Mouse (Mus musculus) forebrain, embryonic 10.5 days (tissue): ENCODE data around the gene Gm3476. TPM values are rescaled to one million over a fixed set of nuclear protein-coding genes. Genes with fewer than 3 reads are reported as not detected.
A peak's percentile ranks its signal among the peaks of the same experiment; 100 is the strongest.
"Not testable (repeated sequence)": the region's sequence is repeated elsewhere in the genome, so short reads cannot be mapped to it uniquely, and the experiment has no call there.

ENCODE experiments used
- DNase-seq: peaks from one replicate; pipeline ENCODE4 v3.0.0-alpha.2; 2017; ENCODE audit warnings: low spot score; ENCODE audit errors: extremely low spot score
- H3K27ac ChIP-seq: fragments of 300-500 bp; sonication (generic); 2 replicates; pipeline ENCODE4 v1.5.1; 2016; ENCODE audit warnings: mild to moderate bottlenecking
- H3K27me3 ChIP-seq: fragments of 300-500 bp; sonication (generic); 2 replicates; pipeline ENCODE4 v1.6.1; 2016; ENCODE audit warnings: mild to moderate bottlenecking; ENCODE audit not compliant: poor library complexity, severe bottlenecking
- H3K36me3 ChIP-seq: fragments of 300-500 bp; sonication (generic); replicated peaks from 2 replicates; pipeline ENCODE4 v1.6.1; 2016; ENCODE audit warnings: mild to moderate bottlenecking, moderate library complexity
- H3K4me1 ChIP-seq: fragments of 300-500 bp; sonication (generic); 2 replicates; pipeline ENCODE4 v1.6.1; 2016
- H3K4me3 ChIP-seq: fragments of 300-500 bp; sonication (generic); 2 replicates; pipeline ENCODE4 v1.5.1; 2016; ENCODE audit warnings: mild to moderate bottlenecking, moderate library complexity
- H3K9me3 ChIP-seq: fragments of 300-500 bp; sonication (generic); 2 replicates; pipeline ENCODE4 v1.6.1; 2016; ENCODE audit warnings: mild to moderate bottlenecking, moderate library complexity
- WGBS: fragments of 180-500 bp; shearing (Covaris S2); methylation state at CpG from one replicate; pipeline ENCODE4 v1.1.7; 2016; 5-methylcytosine and 5-hydroxymethylcytosine counted together
- polyA plus RNA-seq: library from polyadenylated mRNA; unstranded; fragments of >200 nt; fragmentation: Nextera tagmentation; extraction: Ambion mirVana; gene quantifications from 2 replicates; pipeline ENCODE4 v1.2.1, GENCODE M21; 2016

Gene Gm3476
- polyA plus RNA-seq = not detected in 2 replicates

DNA sequence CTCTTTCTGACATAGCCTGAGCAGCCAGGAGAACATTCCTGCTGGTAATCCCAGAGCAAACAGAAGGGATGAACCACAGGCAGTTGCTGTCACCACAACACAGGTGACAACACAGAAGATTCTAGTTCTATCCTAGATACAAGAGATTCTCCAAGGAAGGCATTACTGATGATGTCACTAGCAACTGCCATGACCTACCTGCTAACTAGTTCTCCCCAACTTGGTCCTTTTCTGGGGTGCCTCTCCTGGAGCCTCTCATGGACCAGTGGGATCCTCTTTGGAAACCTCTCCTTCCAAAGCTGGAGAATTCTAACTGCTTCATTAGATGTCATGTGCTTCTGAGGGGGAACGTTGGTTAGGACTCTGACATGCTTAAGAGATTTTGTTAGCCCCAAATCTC is at the start of gene Gm3476:
Gene Gm3476 (minus strand): TSS at position 101 of the 400 bp plus-strand sequence.
- not testable (repeated sequence) for H3K9me3 ChIP-seq, DNase-seq, H3K4me3 ChIP-seq, H3K27me3 ChIP-seq, H3K27ac ChIP-seq, H3K36me3 ChIP-seq, H3K4me1 ChIP-seq
- WGBS = no CpG with 5 or more reads among the region's 1 CpGs

DNA sequence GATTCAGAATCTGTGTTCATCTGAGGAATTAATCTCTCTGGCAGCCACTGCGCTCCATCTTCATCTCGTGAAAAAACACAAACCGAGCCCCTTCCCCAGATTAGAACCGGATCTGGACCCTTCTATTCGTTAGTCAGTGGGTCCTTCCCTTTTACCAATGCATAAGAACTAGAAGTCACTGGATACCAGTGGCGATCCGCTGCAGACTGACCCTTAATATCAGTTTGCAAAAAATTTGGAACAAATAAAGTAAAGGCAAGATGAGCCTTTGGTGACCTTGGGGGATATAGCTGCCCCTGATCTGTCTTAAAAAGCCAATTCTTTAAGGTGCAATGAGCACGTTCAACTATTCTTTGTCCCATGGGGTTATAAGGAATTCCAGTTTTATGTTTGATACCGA is 37.9 kb upstream of the Gm3476 start:
- H3K4me3 ChIP-seq, H3K4me1 ChIP-seq, H3K36me3 ChIP-seq, H3K27me3 ChIP-seq, H3K27ac ChIP-seq, H3K9me3 ChIP-seq, DNase-seq: not testable (repeated sequence)
- 80% methylated on average over 6 of the region's 9 CpGs for WGBS

DNA sequence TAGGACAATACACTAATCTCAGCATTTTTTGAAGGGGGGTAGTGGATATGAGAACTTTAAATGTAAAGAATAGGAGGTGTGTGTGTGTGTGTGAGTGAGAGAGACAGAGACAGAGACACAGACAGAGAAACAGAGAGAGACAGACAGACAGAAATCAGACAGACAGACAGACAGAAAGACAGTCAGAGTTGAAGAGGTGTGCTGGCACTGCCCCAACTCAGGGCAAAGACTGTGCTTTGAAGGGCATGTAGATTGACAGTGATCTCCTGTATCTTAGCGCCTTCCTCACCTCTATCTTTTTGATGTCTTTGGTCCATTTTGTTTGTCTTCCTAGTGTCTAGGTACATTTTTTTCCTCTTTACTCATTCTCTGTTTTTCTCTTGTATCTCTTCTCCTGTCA is 35.5 kb upstream of the Gm3476 start:
- H3K27me3 ChIP-seq, DNase-seq, H3K9me3 ChIP-seq, H3K27ac ChIP-seq, H3K36me3 ChIP-seq, H3K4me1 ChIP-seq, H3K4me3 ChIP-seq: not testable (repeated sequence)
- 82% methylated on average over 1 of the region's 1 CpGs for WGBS

DNA sequence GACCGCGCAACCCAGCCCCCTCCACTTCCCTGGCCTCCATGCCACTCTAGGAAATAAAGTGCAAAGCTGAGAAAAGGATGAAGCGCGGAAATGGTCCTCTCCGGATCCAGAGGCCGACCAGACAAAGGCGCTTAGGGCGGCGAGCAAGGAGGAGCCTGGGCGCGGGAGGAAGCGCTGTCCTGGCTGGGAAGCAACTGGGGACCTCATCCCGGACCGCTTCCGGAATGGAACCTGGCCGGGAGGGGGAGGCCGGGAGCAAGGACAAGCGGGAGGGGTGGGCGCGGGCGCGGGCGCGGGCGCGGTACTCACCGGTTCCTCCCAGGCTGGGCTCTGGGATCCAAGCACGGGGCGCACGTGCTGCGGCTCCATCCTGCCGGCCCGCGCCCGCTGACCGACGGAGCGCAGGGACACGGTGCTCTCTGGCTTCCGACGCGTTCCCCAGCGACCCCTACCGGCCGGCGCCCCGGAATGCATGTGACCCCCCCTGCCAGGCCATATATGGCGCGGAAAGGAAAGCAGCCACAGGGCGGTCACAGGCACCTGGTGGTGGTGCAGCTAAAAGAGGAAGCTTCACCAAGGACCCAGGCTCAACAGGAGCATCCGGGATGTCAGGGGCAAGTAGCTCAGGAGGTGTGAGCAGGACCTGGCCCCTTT is 17.2 kb downstream of the Gm3476 start, which contains the start of gene Gm3468:
Gene Gm3468 (minus strand): TSS at position 394 of the 654 bp plus-strand sequence.
- DNase-seq = peak; percentile 77
- H3K36me3 ChIP-seq, H3K4me1 ChIP-seq, H3K9me3 ChIP-seq, H3K27me3 ChIP-seq: not testable (repeated sequence)
- Histone ChIP-seq H3K4me3 (peak within 1 kb of the TSS; percentile 49), H3K27ac (peak within 1 kb of the TSS; percentile 79)
- under 1% methylated on average over 40 of the region's 51 CpGs for WGBS

DNA sequence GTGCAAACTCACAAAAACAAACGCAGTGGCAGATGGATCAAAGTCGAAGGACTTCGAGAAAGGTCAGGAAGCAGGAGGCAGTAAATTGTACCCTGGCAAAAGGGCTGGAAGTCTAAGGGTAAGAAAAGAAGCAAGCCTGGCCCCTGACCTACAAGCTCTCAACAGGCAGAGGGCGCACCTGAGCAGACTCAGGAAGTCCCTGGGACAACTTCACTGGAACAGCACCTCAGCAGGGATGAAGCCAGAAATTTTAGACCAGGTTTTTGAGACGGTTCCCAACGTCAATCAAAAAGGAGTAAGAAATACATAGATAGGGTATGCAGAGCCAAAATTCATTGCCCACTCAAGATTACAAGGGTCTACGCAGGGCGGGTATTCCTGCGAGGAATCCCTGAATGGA is 18.1 kb downstream of the Gm3476 start:
- H3K4me3 ChIP-seq = peak overlapping the region; percentile 49
- not testable (repeated sequence) for H3K27ac ChIP-seq, H3K4me1 ChIP-seq, H3K9me3 ChIP-seq, H3K36me3 ChIP-seq, DNase-seq, H3K27me3 ChIP-seq
- WGBS = 9% methylated on average over 9 of the region's 9 CpGs

DNA sequence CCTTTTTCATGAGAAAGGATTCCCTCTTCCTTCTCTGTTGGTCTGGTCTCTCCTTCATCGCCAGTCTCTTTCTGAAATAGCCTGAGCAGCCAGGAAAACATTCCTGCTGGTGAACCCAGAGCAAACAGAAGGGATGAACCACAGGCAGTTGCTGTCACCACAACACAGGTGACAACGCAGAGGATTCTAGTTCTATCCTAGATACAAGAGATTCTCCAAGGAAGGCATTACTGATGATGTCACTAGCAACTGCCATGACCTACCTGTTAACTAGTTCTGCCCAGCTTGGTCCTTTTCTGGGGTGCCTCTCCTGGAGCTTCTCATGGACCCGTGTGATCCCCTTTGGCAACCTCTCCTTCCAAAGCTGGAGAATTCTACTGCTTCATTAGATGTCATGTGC is 31.8 kb downstream of the Gm3476 start, which contains the start of gene Gm8206:
Gene Gm8206 (minus strand): TSS at position 101 of the 400 bp plus-strand sequence.
- not testable (repeated sequence) for H3K36me3 ChIP-seq, H3K4me1 ChIP-seq, H3K4me3 ChIP-seq, DNase-seq, H3K27me3 ChIP-seq, H3K9me3 ChIP-seq, H3K27ac ChIP-seq
- WGBS = 91% methylated on average over 2 of the region's 3 CpGs

DNA sequence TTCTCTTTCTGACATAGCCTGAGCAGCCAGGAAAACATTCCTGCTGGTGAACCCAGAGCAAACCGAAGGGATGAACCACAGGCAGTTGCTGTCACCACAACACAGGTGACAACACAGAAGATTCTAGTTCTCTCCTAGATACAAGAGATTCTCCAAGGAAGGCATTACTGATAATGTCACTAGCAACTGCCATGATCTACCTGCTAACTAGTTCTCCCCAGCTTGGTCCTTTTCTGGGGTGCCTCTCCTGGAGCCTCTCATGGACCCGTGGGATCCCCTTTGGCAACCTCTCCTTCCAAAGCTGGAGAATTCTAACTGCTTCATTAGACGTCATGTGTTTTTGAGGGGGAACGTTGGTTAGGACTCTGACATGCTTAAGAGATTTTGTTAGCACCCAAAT is 67.4 kb downstream of the Gm3476 start, which contains the start of gene Gm6337:
Gene Gm6337 (minus strand): TSS at position 101 of the 400 bp plus-strand sequence.
- WGBS = 87% methylated on average over 4 of the region's 4 CpGs
- not testable (repeated sequence) for H3K9me3 ChIP-seq, H3K4me3 ChIP-seq, H3K27me3 ChIP-seq, H3K36me3 ChIP-seq, H3K27ac ChIP-seq, H3K4me1 ChIP-seq, DNase-seq

Other genes with a start within 250 kb of the Gm3476 start
- gene Gm8237, start 245.4 kb downstream of the Gm3476 start, polyA plus RNA-seq = 0.09 and 0.12 TPM in 2 replicates
- gene Gm3248, start 164.1 kb downstream of the Gm3476 start, polyA plus RNA-seq = 0.26 and 0.59 TPM in 2 replicates
- gene Gm3453, start 146.7 kb downstream of the Gm3476 start, polyA plus RNA-seq = not detected in 2 replicates
- not detected in 2 replicates for gene Gm6337, start 67.5 kb downstream of the Gm3476 start, polyA plus RNA-seq
- 1.2 and 1.5 TPM in 2 replicates for gene Gm8206, start 31.9 kb downstream of the Gm3476 start, polyA plus RNA-seq
- gene Gm3468, start 17.1 kb downstream of the Gm3476 start, polyA plus RNA-seq = 2.5 and 2.9 TPM in 2 replicates
- gene Gm21560, start 93.5 kb upstream of the Gm3476 start, polyA plus RNA-seq = not detected in 2 replicates
- gene Gm3411, start 161.4 kb upstream of the Gm3476 start, polyA plus RNA-seq = 1.9 and 2.7 TPM in 2 replicates
- not detected in 2 replicates for gene Gm21103, start 179.0 kb upstream of the Gm3476 start, polyA plus RNA-seq
- gene Gm3618, start 217.9 kb upstream of the Gm3476 start, polyA plus RNA-seq = not detected in 2 replicates